Mouse (Mus musculus) thymus, adult 2 months (tissue): ENCODE measurements around the gene 1810037I17Rik.

ENCODE experiments used
- CTCF ChIP-seq: fragments of 200-500 bp; IDR thresholded peaks from 2 replicates; pipeline ENCODE4 v1.5.1; 2012; ENCODE audit warnings: mild to moderate bottlenecking, control low read depth, low read length, moderate library complexity, borderline replicate concordance; ENCODE audit not compliant: control insufficient read depth, poor library complexity, insufficient read depth; ENCODE audit errors: extremely low read depth
- POLR2A ChIP-seq: fragments of 200-500 bp; IDR thresholded peaks from 2 replicates; pipeline ENCODE4 v1.6.1; 2012; ENCODE audit warnings: mild to moderate bottlenecking, low read length, control low read depth, moderate library complexity; ENCODE audit not compliant: control insufficient read depth, poor library complexity, insufficient read depth; ENCODE audit errors: extremely low read depth

GRCm38 (mm10) chr3:122888371-122888819, 35.6 kb upstream of the 1810037I17Rik start:
- TF ChIP-seq CTCF = no peak
- no peak for TF ChIP-seq POLR2A
